Mouse (Mus musculus) midbrain, embryonic 16.5 days (tissue): Measurements from ENCODE around the gene Slc2a10. TPM values are rescaled to one million over a fixed set of nuclear protein-coding genes. Genes with fewer than 3 reads are reported as not detected.

Source experiments
- ATAC-seq: fragments of 200-750 bp; cut with Nextera tagmentation; 2 replicates; pipeline ENCODE4 v1.8.0; 2017; ENCODE audit warnings: moderate TSS enrichment
- H3K27ac ChIP-seq: fragments of 300-500 bp; sonication (generic); 2 replicates; pipeline ENCODE4 v1.5.1; 2014; ENCODE audit warnings: mild to moderate bottlenecking, low read length, mixed read lengths
- H3K27me3 ChIP-seq: fragments of 300-500 bp; sonication (generic); 2 replicates; pipeline ENCODE4 v1.6.1; 2014; ENCODE audit warnings: low read depth, low read length, mixed read lengths; ENCODE audit not compliant: control insufficient read depth, insufficient read depth
- H3K36me3 ChIP-seq: fragments of 300-500 bp; sonication (generic); 2 replicates; pipeline ENCODE4 v1.6.1; 2014; ENCODE audit warnings: mild to moderate bottlenecking, low read length, moderate library complexity, mixed read lengths; ENCODE audit not compliant: control insufficient read depth, insufficient read depth
- H3K4me1 ChIP-seq: fragments of 300-500 bp; sonication (generic); 2 replicates; pipeline ENCODE4 v1.6.1; 2014; ENCODE audit warnings: mild to moderate bottlenecking, low read length, mixed read lengths; ENCODE audit not compliant: control insufficient read depth, insufficient read depth
- H3K4me2 ChIP-seq: fragments of 300-500 bp; sonication (generic); 2 replicates; pipeline ENCODE4 v1.6.1; 2014; ENCODE audit warnings: mild to moderate bottlenecking, low read length, mixed read lengths
- H3K4me3 ChIP-seq: fragments of 300-500 bp; sonication (generic); 2 replicates; pipeline ENCODE4 v1.5.1; 2014; ENCODE audit warnings: low read depth, mild to moderate bottlenecking, low read length, moderate library complexity, mixed read lengths
- H3K9ac ChIP-seq: fragments of 300-500 bp; sonication (generic); 2 replicates; pipeline ENCODE4 v1.6.1; 2014; ENCODE audit warnings: low read depth, low read length, mixed read lengths
- H3K9me3 ChIP-seq: fragments of 300-500 bp; sonication (generic); replicated peaks from 2 replicates; pipeline ENCODE4 v1.6.1; 2014; ENCODE audit warnings: mild to moderate bottlenecking, low read length, mixed read lengths; ENCODE audit not compliant: control insufficient read depth, poor library complexity, severe bottlenecking
- WGBS: fragments of 180-500 bp; shearing (Covaris S2); extraction: QIAGEN DNeasy Blood & Tissue Kit; methylation state at CpG from one replicate; pipeline ENCODE4 v1.1.7; 2014; 5-methylcytosine and 5-hydroxymethylcytosine counted together
- polyA plus RNA-seq: library from polyadenylated mRNA; unstranded; fragments of >200 nt; fragmentation: Nextera tagmentation; extraction: Ambion mirVana; gene quantifications from 2 replicates; pipeline ENCODE4 v1.2.1, GENCODE M21; 2015

Slc2a10 gene
- polyA plus RNA-seq, 1 experiment from 2014 or later = 1.9 TPM

GRCm38 (mm10) chr2:165561861-165562260, 58.3 kb downstream of the Slc2a10 start:
- Histone ChIP-seq H3K27ac (no peak overlapping the region), H3K4me2 (no peak overlapping the region), H3K36me3 (no peaks in the 10 kb centered on the region), H3K4me1 (peaks cover 9% of the 10 kb centered on the region; the same call in 1 of the 2 replicates), H3K9me3 (no peaks in the 10 kb centered on the region), H3K9ac (no peak overlapping the region), H3K4me3 (no peak overlapping the region), H3K27me3 (peaks cover 3% of the 10 kb centered on the region; the same call in 1 of the 2 replicates)
- WGBS = 84% methylated on average over 6 of the region's 6 CpGs
- ATAC-seq = no peak

- 1% methylated on average over 52 of the region's 52 CpGs for WGBS
Observed at GRCm38 (mm10) chr2:165563298-165564058, 59.9 kb downstream of the Slc2a10 start.

GRCm38 (mm10) chr2:165564101-165564500, 60.5 kb downstream of the Slc2a10 start:
- Histone ChIP-seq H3K9ac (no peak overlapping the region), H3K36me3 (no peaks in the 10 kb centered on the region), H3K4me3 (no peak overlapping the region), H3K9me3 (no peaks in the 10 kb centered on the region), H3K27me3 (no peaks in the 10 kb centered on the region), H3K4me1 (peaks cover 13% of the 10 kb centered on the region; the same call in 1 of the 2 replicates), H3K27ac (no peak overlapping the region), H3K4me2 (no peak overlapping the region)
- WGBS = 57% methylated on average over 8 of the region's 8 CpGs
- ATAC-seq = no peak

More at GRCm38 (mm10) chr2:165563298-165564058, 59.9 kb downstream of the Slc2a10 start:
- ATAC-seq = peak; percentile 48; the same call in 1 of the 2 replicates
- H3K27ac ChIP-seq = no peak overlapping the region
- peak overlapping the region; percentile 51 for H3K4me3 ChIP-seq
- no peaks in the 10 kb centered on the region for H3K9me3 ChIP-seq
- peak overlapping the region; percentile 68 for H3K9ac ChIP-seq
- H3K27me3 ChIP-seq = no peaks in the 10 kb centered on the region
- peaks cover 13% of the 10 kb centered on the region; the same call in 1 of the 2 replicates for H3K4me1 ChIP-seq
- H3K4me2 ChIP-seq = peak overlapping the region; percentile 92
- H3K36me3 ChIP-seq = no peaks in the 10 kb centered on the region

- H3K4me3 ChIP-seq = no peak overlapping the region
- no peaks in the 10 kb centered on the region for H3K9me3 ChIP-seq
- H3K9ac ChIP-seq = no peak overlapping the region
- H3K4me1 ChIP-seq = peaks cover 13% of the 10 kb centered on the region; the same call in 1 of the 2 replicates
- peak; percentile 56; the same call in 1 of the 2 replicates for ATAC-seq
- 30% methylated on average over 6 of the region's 6 CpGs for WGBS
- no peak overlapping the region for H3K4me2 ChIP-seq
- H3K27me3 ChIP-seq = no peaks in the 10 kb centered on the region
- no peak overlapping the region for H3K27ac ChIP-seq
- H3K36me3 ChIP-seq = no peaks in the 10 kb centered on the region
Observed at GRCm38 (mm10) chr2:165564620-165565019, 61.0 kb downstream of the Slc2a10 start.

- Histone ChIP-seq H3K9ac (no peak overlapping the region), H3K27ac (no peak overlapping the region), H3K9me3 (no peaks in the 10 kb centered on the region), H3K4me2 (no peak overlapping the region), H3K36me3 (no peaks in the 10 kb centered on the region), H3K27me3 (no peaks in the 10 kb centered on the region), H3K4me3 (no peak overlapping the region), H3K4me1 (peaks cover 13% of the 10 kb centered on the region; the same call in 1 of the 2 replicates)
- WGBS = 83% methylated on average over 6 of the region's 6 CpGs
- no peak for ATAC-seq
Observed at GRCm38 (mm10) chr2:165566898-165567297, 63.3 kb downstream of the Slc2a10 start.

GRCm38 (mm10) chr2:165567820-165568219, 64.2 kb downstream of the Slc2a10 start:
- Histone ChIP-seq H3K9me3 (no peaks in the 10 kb centered on the region), H3K4me3 (no peak overlapping the region), H3K4me2 (no peak overlapping the region), H3K27ac (no peak overlapping the region), H3K4me1 (peaks cover 13% of the 10 kb centered on the region; the same call in 1 of the 2 replicates), H3K9ac (no peak overlapping the region), H3K36me3 (no peaks in the 10 kb centered on the region), H3K27me3 (no peaks in the 10 kb centered on the region)
- 62% methylated on average over 9 of the region's 9 CpGs for WGBS
- ATAC-seq = no peak

- H3K4me3 ChIP-seq = no peak overlapping the region
- no peaks in the 10 kb centered on the region for H3K36me3 ChIP-seq
- H3K9me3 ChIP-seq = no peaks in the 10 kb centered on the region
- ATAC-seq = no peak
- no peak overlapping the region for H3K27ac ChIP-seq
- no peaks in the 10 kb centered on the region for H3K27me3 ChIP-seq
- peaks cover 4% of the 10 kb centered on the region; the same call in 1 of the 2 replicates for H3K4me1 ChIP-seq
- H3K4me2 ChIP-seq = no peak overlapping the region
- 29% methylated on average over 6 of the region's 6 CpGs for WGBS
- H3K9ac ChIP-seq = no peak overlapping the region
Observed at GRCm38 (mm10) chr2:165568911-165569310, 65.3 kb downstream of the Slc2a10 start.

Other genes starting within 250 kb of the Slc2a10 start
- gene Slc35c2, start 215.9 kb upstream of the Slc2a10 start, polyA plus RNA-seq = 68.0 and 71.9 TPM in 2 replicates
- gene Elmo2, start 177.3 kb upstream of the Slc2a10 start, polyA plus RNA-seq = 108 and 112 TPM in 2 replicates
- gene Zfp663, start 135.1 kb upstream of the Slc2a10 start, polyA plus RNA-seq = 7.3 and 9.1 TPM in 2 replicates
- 9.5 and 9.7 TPM in 2 replicates for gene Zfp334, start 115.5 kb upstream of the Slc2a10 start, polyA plus RNA-seq
- 0.08 TPM in 1 of 2 replicates, not detected in the other for gene Ocstamp, start 103.4 kb upstream of the Slc2a10 start, polyA plus RNA-seq
- gene Slc13a3, start 30.6 kb upstream of the Slc2a10 start, polyA plus RNA-seq = 8.4 and 10.6 TPM in 2 replicates
- 39.4 and 41.7 TPM in 2 replicates for gene Trp53rka, start 10.5 kb upstream of the Slc2a10 start, polyA plus RNA-seq
- gene Eya2, start 91.2 kb downstream of the Slc2a10 start, polyA plus RNA-seq = 3.4 and 3.6 TPM in 2 replicates